Mouse (Mus musculus): ENCODE measurements around the gene Asic2. TPM values are rescaled to one million over a fixed set of nuclear protein-coding genes. Genes with fewer than 3 reads are reported as not detected.
A peak's percentile ranks its signal among the peaks of the same experiment; 100 is the strongest.

Gene Asic2
- 10 to 100 TPM; 55.9 to 61.9 TPM for total RNA-seq (2021)
- long read RNA-seq, transcript Asic2-201 (10 exons, 3,436 nt), result major isoform, 53 of 84 reads
- long read RNA-seq, partial matches to known transcripts, result 6 of 84 reads
- long read RNA-seq, other reads (novel, unspliced or antisense), result 25 of 84 reads

DNA sequence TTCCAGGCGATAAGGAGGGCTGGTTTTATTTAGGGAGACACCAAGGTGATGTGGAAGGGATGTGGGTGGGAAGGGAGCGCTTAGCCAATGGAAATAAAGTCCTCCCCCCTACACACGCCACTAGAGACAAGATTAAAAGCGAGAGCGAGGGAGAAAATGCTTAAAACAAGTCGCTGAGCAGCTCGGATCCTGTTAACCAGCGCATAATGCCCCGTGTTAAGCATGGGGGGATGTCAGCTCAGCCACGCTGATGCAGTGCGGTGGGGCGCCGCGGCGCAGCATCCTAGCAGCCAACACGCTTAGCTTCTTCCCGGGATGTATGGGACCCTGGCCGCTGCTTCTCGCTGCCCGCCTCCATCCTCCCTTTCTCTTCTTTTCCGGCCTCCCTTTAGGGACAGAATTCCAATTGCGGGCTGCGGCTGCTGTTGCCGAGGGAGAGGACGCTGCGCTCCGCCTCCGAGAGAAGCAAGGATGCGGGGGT is at the start of gene Asic2:
Asic2 (minus strand) TSS at position 57 of the 481 bp plus-strand sequence.
- DNase-seq (ENCODE audit: low spot score in 2 of 2), result peak; percentile 29 to 63

- no peak for DNase-seq (ENCODE audit: low spot score in 2 of 2)
These were observed 48.0 kb upstream of the Asic2 start for GRCm38 (mm10) chr11:82016181-82016780.

DNA sequence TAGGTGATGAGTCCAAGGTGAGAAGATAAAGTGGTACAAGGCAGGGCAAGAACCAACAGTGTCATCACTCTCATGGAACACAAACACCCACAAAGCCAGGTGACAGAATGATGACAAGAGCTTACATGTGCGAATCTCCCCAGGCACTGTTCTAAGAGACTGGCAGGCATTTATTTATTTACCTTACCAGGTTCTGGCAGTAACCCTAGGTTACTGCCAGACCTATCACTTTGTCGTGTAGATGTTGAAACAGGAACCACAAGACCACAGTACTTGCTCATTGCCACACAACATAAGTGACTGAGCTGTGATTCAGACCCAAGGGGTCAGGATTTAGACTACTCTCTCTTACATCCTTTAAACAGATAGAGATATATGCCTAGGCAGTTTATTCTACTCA is 46.8 kb upstream of the Asic2 start:
- DNase-seq (ENCODE audit: low spot score in 2 of 2), result no peak

GRCm38 (mm10) chr11:82013756-82014155 is 45.5 kb upstream of the Asic2 start:
- DNase-seq (ENCODE audit: low spot score in 2 of 2), result no peak

GRCm38 (mm10) chr11:82011411-82012193 is 43.3 kb upstream of the Asic2 start:
- DNase-seq (ENCODE audit: low spot score in 2 of 2), result no peak

DNA sequence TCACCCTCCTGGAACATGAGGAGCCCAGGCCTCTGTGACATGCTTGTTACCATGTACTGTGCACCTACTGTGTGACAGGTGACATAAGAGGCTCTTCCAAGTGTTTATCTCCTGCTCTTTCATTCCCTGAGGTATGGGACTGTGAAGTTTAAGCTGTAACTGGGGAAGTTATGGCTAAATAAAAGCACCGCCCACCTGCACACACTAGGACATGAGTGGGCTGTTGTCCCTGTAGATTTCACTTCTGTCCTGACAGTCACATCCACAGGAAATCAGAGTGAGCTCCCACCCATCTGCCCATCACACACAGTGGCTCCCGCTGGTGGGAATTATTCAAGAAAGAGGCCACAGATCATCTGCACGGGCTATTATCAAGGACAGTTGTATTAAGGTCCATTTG is 41.9 kb upstream of the Asic2 start:
- DNase-seq (ENCODE audit: low spot score in 2 of 2), result no peak

DNA sequence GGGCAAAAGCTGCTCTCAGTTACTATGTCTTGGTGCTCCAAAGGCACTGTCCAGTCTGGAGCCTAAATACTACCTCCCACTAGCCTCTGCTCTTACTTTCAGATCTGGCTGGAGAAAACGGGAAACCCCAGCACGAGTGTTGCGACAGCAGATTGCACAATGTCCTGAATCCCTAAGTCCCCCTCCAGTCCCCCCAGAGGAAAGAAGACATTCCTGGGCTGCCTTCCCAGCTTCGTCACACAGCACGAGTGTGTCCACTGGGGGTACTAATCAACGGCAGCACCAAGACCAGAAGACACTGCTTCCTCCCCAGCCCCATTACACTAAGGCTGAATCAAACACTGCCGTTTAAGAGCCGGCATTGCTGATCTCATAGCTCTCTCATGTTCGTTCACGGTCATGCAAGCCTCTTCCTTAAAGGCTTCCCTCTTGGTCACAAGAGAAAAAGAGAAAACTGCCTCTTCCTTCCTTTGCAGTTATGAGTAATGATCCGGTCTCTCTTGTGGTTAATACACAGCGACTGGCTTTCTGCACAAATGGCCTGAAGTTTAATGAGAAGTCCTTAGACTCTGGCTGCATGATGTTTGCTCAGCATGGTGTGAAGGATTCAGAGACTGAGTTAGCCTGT is 38.7 kb upstream of the Asic2 start:
- no peak for DNase-seq (ENCODE audit: low spot score in 2 of 2)

- DNase-seq (ENCODE audit: low spot score in 2 of 2), result no peak
These were observed 36.6 kb upstream of the Asic2 start for GRCm38 (mm10) chr11:82004810-82005209.

DNA sequence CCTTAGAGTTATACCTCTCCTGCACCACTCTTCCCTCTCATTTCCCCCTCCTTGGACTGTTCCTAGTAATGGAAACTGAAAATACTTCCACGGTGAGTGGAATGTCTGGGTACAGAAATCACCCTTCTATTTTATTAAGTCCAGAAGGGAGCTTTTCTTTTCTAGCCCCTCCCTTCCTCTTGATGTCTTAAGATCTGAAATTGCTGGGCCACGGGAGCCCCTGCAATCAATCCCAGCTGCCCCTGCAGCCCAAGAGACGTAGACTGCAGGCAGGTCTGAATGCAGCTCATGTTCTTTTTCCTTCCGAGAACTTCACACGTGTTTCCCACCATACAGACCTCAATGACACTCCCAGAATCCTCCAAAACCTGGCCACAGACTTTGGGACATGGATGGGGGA is 32.3 kb upstream of the Asic2 start:
- DNase-seq (ENCODE audit: low spot score in 2 of 2), result no peak

DNA sequence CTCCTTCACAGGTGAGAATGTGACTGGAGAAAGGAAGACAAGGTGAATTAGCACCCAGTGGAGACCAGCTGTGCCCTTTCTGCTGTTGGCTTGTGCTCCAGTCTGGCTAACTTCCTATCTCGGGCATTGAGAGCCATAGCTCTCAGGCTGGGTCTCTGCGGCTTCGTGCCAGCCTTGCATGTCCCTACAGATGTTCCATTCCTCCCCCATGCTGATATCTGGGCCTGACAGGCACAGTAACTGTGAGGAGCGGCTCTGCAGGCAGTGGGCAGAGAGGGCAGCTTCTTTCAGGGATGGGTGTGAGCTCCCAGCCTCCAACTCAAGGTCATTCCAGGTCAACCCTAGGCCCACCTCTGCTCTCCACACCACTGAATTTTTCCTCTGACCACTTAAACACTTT is 31.2 kb upstream of the Asic2 start:
- DNase-seq (ENCODE audit: low spot score in 2 of 2), result no peak

- DNase-seq (ENCODE audit: low spot score in 2 of 2), result no peak
These were observed 30.4 kb upstream of the Asic2 start for GRCm38 (mm10) chr11:81998646-81999045.

GRCm38 (mm10) chr11:81997085-81997484 is 28.8 kb upstream of the Asic2 start:
- no peak for DNase-seq (ENCODE audit: low spot score in 2 of 2)

DNA sequence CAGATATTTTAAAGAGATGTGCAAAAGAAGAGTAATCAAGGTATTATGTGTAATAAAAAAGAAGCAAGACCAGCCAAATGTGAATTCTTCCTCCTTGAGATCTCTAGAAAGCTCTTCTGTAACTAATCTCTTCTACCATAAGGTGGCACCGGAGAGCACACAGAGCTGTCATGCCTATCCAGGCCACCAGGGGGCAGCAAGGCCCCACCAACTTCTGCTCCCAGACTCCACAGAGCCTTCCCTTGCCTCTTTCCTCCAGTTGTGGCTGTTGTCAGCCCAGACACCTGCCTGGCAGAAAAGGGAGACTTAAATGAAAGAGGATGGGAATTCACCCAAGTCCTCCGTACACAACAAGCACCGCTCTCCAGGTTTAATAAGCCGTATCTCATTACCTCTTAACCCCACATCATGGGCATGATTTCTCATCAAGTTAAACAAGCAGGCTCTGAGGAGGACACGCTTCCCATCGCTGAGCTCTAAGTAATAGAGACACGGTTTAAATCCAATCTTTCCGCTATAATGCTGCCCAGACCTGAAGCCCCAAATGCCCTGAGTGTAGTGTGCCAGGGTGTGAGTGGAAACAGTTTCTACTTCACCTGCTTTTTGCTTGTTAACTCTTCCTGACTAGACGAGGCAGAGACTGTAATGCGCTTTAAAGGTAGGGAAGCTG is 28.1 kb upstream of the Asic2 start:
- DNase-seq (ENCODE audit: low spot score in 2 of 2), result peak; percentile 64 to 86

- peak; percentile 40 to 77 for DNase-seq (ENCODE audit: low spot score in 2 of 2)
These were observed 14.9 kb upstream of the Asic2 start for GRCm38 (mm10) chr11:81983146-81983545.

- DNase-seq (ENCODE audit: low spot score in 2 of 2), result no peak
These were observed 13.9 kb upstream of the Asic2 start for GRCm38 (mm10) chr11:81982191-81982590.

GRCm38 (mm10) chr11:81974577-81974976 is 6.3 kb upstream of the Asic2 start:
- peak in 1 of 2 experiments; percentile 47 for DNase-seq (ENCODE audit: low spot score in 2 of 2)

GRCm38 (mm10) chr11:81973699-81974098 is 5.4 kb upstream of the Asic2 start:
- DNase-seq (ENCODE audit: low spot score in 2 of 2), result no peak

GRCm38 (mm10) chr11:81972044-81972443 is 3.8 kb upstream of the Asic2 start:
- DNase-seq (ENCODE audit: low spot score in 2 of 2), result no peak

DNA sequence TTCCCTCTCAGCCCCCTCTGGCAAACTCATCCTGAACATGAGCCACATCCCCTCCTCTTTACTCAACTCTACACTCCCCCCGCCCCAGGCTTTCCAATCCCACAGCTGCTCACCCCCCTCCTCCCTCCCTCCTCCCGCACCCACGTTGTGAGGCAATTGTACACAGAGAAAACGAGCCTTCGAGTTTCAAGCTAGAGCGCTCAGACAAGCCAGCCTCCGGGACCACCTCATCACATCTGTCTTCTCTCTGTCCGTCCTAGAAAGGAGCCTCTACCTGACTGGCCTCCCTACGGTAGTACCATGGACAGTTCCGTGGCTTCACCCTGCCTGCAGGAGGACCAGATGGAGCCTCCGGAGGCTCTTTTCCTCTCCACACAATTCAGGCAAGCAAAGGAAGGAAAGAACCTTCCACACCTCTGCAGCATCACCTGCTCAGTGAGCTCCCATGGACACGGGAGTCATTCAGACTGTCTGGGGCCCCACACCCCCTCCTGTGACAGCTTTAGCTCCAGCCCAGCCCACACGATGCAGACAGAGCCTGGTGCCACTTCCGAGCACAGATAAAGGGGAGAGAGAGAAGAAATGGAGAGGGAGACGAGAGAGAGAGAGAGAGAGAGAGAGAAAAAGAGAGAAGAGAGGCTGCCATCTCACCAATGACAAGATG is 1.5 kb downstream of the Asic2 start:
- DNase-seq (ENCODE audit: low spot score in 2 of 2), result peak in 1 of 2 experiments; percentile 42
